Mouse (Mus musculus): ENCODE results near the gene Rprd1b. TPM values are rescaled to one million over a fixed set of nuclear protein-coding genes. Genes with fewer than 3 reads are reported as not detected.

The Rprd1b gene
- polyA plus RNA-seq, 1 experiment from 2014 or later: 26.7 TPM

- WGBS: 48% methylated on average over 9 of the region's 9 CpGs
- Histone ChIP-seq H3K4me1 (peaks cover 21% of the 10 kb centered on the region), H3K9me3 (no peaks in the 10 kb centered on the region), H3K4me2 (no peak overlapping the region), H3K27me3 (replicated peaks) (no peaks in the 10 kb centered on the region), H3K9ac (no peak overlapping the region), H3K27ac (replicated peaks) (no peak overlapping the region), H3K4me3 (no peak overlapping the region), H3K36me3 (peaks cover 35% of the 10 kb centered on the region)
- no peak for ATAC-seq (ENCODE audit: extremely low read depth, insufficient number of reproducible peaks, low FRiP score, low TSS enrichment)
Observed at GRCm38 (mm10) chr2:158079843-158080395, 51.6 kb downstream of the Rprd1b start.

- H3K4me3 ChIP-seq: no peak overlapping the region
- no peaks in the 10 kb centered on the region for H3K9me3 ChIP-seq
- 81% methylated on average over 9 of the region's 9 CpGs for WGBS
- H3K36me3 ChIP-seq: peaks cover 27% of the 10 kb centered on the region
- no peaks in the 10 kb centered on the region for H3K27me3 ChIP-seq (replicated peaks)
- peaks cover 22% of the 10 kb centered on the region for H3K4me1 ChIP-seq
- ATAC-seq (ENCODE audit: extremely low read depth, insufficient number of reproducible peaks, low FRiP score, low TSS enrichment): no peak
- H3K4me2 ChIP-seq: no peak overlapping the region
- H3K27ac ChIP-seq (replicated peaks): no peak overlapping the region
- H3K9ac ChIP-seq: no peak overlapping the region
Observed at GRCm38 (mm10) chr2:158080622-158081241, 52.4 kb downstream of the Rprd1b start.

GRCm38 (mm10) chr2:158084486-158084885, 56.2 kb downstream of the Rprd1b start:
- no peaks in the 10 kb centered on the region for H3K36me3 ChIP-seq
- no peak overlapping the region for H3K4me3 ChIP-seq
- no peak overlapping the region for H3K4me2 ChIP-seq
- no peaks in the 10 kb centered on the region for H3K27me3 ChIP-seq (replicated peaks)
- H3K27ac ChIP-seq (replicated peaks): no peak overlapping the region
- 69% methylated on average over 8 of the region's 8 CpGs for WGBS
- no peak for ATAC-seq (ENCODE audit: extremely low read depth, insufficient number of reproducible peaks, low FRiP score, low TSS enrichment)
- H3K4me1 ChIP-seq: peaks cover 19% of the 10 kb centered on the region; the same call in 1 of the 2 replicates
- no peaks in the 10 kb centered on the region for H3K9me3 ChIP-seq
- H3K9ac ChIP-seq: no peak overlapping the region

GRCm38 (mm10) chr2:158090096-158090495, 61.8 kb downstream of the Rprd1b start:
- no peaks in the 10 kb centered on the region for H3K27me3 ChIP-seq (replicated peaks)
- peaks cover 30% of the 10 kb centered on the region for H3K4me1 ChIP-seq
- H3K4me3 ChIP-seq: no peak overlapping the region
- no peaks in the 10 kb centered on the region for H3K9me3 ChIP-seq
- no peak overlapping the region for H3K27ac ChIP-seq (replicated peaks)
- no peak overlapping the region for H3K9ac ChIP-seq
- H3K36me3 ChIP-seq: no peaks in the 10 kb centered on the region
- ATAC-seq (ENCODE audit: extremely low read depth, insufficient number of reproducible peaks, low FRiP score, low TSS enrichment): no peak
- 83% methylated on average over 4 of the region's 4 CpGs for WGBS
- no peak overlapping the region for H3K4me2 ChIP-seq

GRCm38 (mm10) chr2:158093345-158093744, 65.0 kb downstream of the Rprd1b start:
- Histone ChIP-seq H3K36me3 (no peaks in the 10 kb centered on the region), H3K4me1 (peaks cover 34% of the 10 kb centered on the region), H3K27ac (replicated peaks) (peak overlapping the region; percentile 60; the same call in 1 of the 2 replicates), H3K4me2 (no peak overlapping the region), H3K4me3 (no peak overlapping the region), H3K9me3 (no peaks in the 10 kb centered on the region), H3K27me3 (replicated peaks) (no peaks in the 10 kb centered on the region), H3K9ac (0 out of 2 replicates have a peak overlapping the region, but pooled peaks have one; percentile 28)
- no peak for ATAC-seq (ENCODE audit: extremely low read depth, insufficient number of reproducible peaks, low FRiP score, low TSS enrichment)
- 55% methylated on average over 5 of the region's 5 CpGs for WGBS

- H3K27ac ChIP-seq (replicated peaks): peak overlapping the region; percentile 60
Observed at GRCm38 (mm10) chr2:158094300-158094699, 66.0 kb downstream of the Rprd1b start.

GRCm38 (mm10) chr2:158094846-158095245, 66.5 kb downstream of the Rprd1b start:
- no peaks in the 10 kb centered on the region for H3K9me3 ChIP-seq
- 0 out of 2 replicates have a peak overlapping the region, but pooled peaks have one; percentile 7 for H3K4me2 ChIP-seq
- peaks cover 34% of the 10 kb centered on the region for H3K4me1 ChIP-seq
- H3K4me3 ChIP-seq: no peak overlapping the region
- 54% methylated on average over 5 of the region's 5 CpGs for WGBS
- H3K27me3 ChIP-seq (replicated peaks): no peaks in the 10 kb centered on the region
- no peak overlapping the region for H3K9ac ChIP-seq
- peak overlapping the region; percentile 60 for H3K27ac ChIP-seq (replicated peaks)
- ATAC-seq (ENCODE audit: extremely low read depth, insufficient number of reproducible peaks, low FRiP score, low TSS enrichment): no peak
- H3K36me3 ChIP-seq: no peaks in the 10 kb centered on the region

More at GRCm38 (mm10) chr2:158094300-158094699, 66.0 kb downstream of the Rprd1b start:
- Histone ChIP-seq H3K9me3 (no peaks in the 10 kb centered on the region), H3K27me3 (replicated peaks) (no peaks in the 10 kb centered on the region), H3K4me3 (no peak overlapping the region), H3K4me2 (no peak overlapping the region), H3K9ac (0 out of 2 replicates have a peak overlapping the region, but pooled peaks have one; percentile 5), H3K36me3 (no peaks in the 10 kb centered on the region), H3K4me1 (peaks cover 34% of the 10 kb centered on the region)
- no peak for ATAC-seq (ENCODE audit: extremely low read depth, insufficient number of reproducible peaks, low FRiP score, low TSS enrichment)
- 68% methylated on average over 7 of the region's 7 CpGs for WGBS

- no peak overlapping the region for H3K4me3 ChIP-seq
- H3K27me3 ChIP-seq (replicated peaks): no peaks in the 10 kb centered on the region
- H3K9ac ChIP-seq: no peak overlapping the region
- H3K27ac ChIP-seq (replicated peaks): no peak overlapping the region
- no peak overlapping the region for H3K4me2 ChIP-seq
- 74% methylated on average over 5 of the region's 5 CpGs for WGBS
- H3K9me3 ChIP-seq: no peaks in the 10 kb centered on the region
- no peaks in the 10 kb centered on the region for H3K36me3 ChIP-seq
- peaks cover 36% of the 10 kb centered on the region for H3K4me1 ChIP-seq
- no peak for ATAC-seq (ENCODE audit: extremely low read depth, insufficient number of reproducible peaks, low FRiP score, low TSS enrichment)
Observed at GRCm38 (mm10) chr2:158097071-158097470, 68.8 kb downstream of the Rprd1b start.

GRCm38 (mm10) chr2:158098730-158099129, 70.4 kb downstream of the Rprd1b start:
- no peaks in the 10 kb centered on the region for H3K27me3 ChIP-seq (replicated peaks)
- no peak for ATAC-seq (ENCODE audit: extremely low read depth, insufficient number of reproducible peaks, low FRiP score, low TSS enrichment)
- no peak overlapping the region for H3K4me2 ChIP-seq
- peaks cover 25% of the 10 kb centered on the region for H3K4me1 ChIP-seq
- H3K9me3 ChIP-seq: no peaks in the 10 kb centered on the region
- H3K36me3 ChIP-seq: no peaks in the 10 kb centered on the region
- H3K9ac ChIP-seq: no peak overlapping the region
- no peak overlapping the region for H3K27ac ChIP-seq (replicated peaks)
- no peak overlapping the region for H3K4me3 ChIP-seq
- 82% methylated on average over 5 of the region's 5 CpGs for WGBS

GRCm38 (mm10) chr2:158099537-158099936, 71.2 kb downstream of the Rprd1b start:
- no peak for ATAC-seq (ENCODE audit: extremely low read depth, insufficient number of reproducible peaks, low FRiP score, low TSS enrichment)
- Histone ChIP-seq H3K9me3 (no peaks in the 10 kb centered on the region), H3K36me3 (no peaks in the 10 kb centered on the region), H3K9ac (no peak overlapping the region), H3K4me1 (peaks cover 16% of the 10 kb centered on the region), H3K4me3 (no peak overlapping the region), H3K27ac (replicated peaks) (no peak overlapping the region), H3K27me3 (replicated peaks) (no peaks in the 10 kb centered on the region), H3K4me2 (no peak overlapping the region)
- WGBS: 76% methylated on average over 3 of the region's 3 CpGs

- Histone ChIP-seq H3K4me2 (no peak overlapping the region), H3K9me3 (no peaks in the 10 kb centered on the region), H3K9ac (no peak overlapping the region), H3K4me3 (no peak overlapping the region), H3K27ac (replicated peaks) (no peak overlapping the region), H3K4me1 (peaks cover 8% of the 10 kb centered on the region), H3K36me3 (no peaks in the 10 kb centered on the region), H3K27me3 (replicated peaks) (no peaks in the 10 kb centered on the region)
- ATAC-seq (ENCODE audit: extremely low read depth, insufficient number of reproducible peaks, low FRiP score, low TSS enrichment): no peak
- WGBS: 72% methylated on average over 5 of the region's 5 CpGs
Observed at GRCm38 (mm10) chr2:158101768-158102167, 73.5 kb downstream of the Rprd1b start.

GRCm38 (mm10) chr2:158104966-158105365, 76.7 kb downstream of the Rprd1b start:
- Histone ChIP-seq H3K27ac (replicated peaks) (no peak overlapping the region), H3K4me3 (no peak overlapping the region), H3K4me1 (peaks cover 33% of the 10 kb centered on the region), H3K27me3 (replicated peaks) (no peaks in the 10 kb centered on the region), H3K9ac (no peak overlapping the region), H3K4me2 (no peak overlapping the region), H3K9me3 (no peaks in the 10 kb centered on the region), H3K36me3 (no peaks in the 10 kb centered on the region)
- WGBS: 82% methylated on average over 6 of the region's 6 CpGs
- no peak for ATAC-seq (ENCODE audit: extremely low read depth, insufficient number of reproducible peaks, low FRiP score, low TSS enrichment)
